Comparison of ENCODE assay signal across 16 mouse cellular contexts in genomic region chr1:181049328-181049842, GRCm38 (mm10). TPM values are rescaled to one million over a fixed set of nuclear protein-coding genes. Genes with fewer than 3 reads are reported as not detected.
DNase-seq lines count a peak whose midpoint lies in the region; ATAC-seq and TF ChIP-seq lines count a peak whose summit lies in the region.
"Had no signal": no experiment of that assay in that cellular context is flagged by ENCODE, and none has a peak within 500 bp of the region (broad histone marks: within the 10 kb centered on the region; RNA-seq: fewer than 3 reads in every experiment).

No protein-coding gene starts in this region.

- no peak overlapping the region for H3K9ac ChIP-seq in kidney, postnatal 0 days (ENCODE audit: low read depth, low read length)
- H3K9ac ChIP-seq: midbrain, embryonic 12.5 days; neural tube, embryonic 12.5 days had no signal

- H3K27ac ChIP-seq in kidney, postnatal 0 days: no peak overlapping the region
- H3K27ac ChIP-seq: midbrain, embryonic 12.5 days; neural tube, embryonic 12.5 days had no signal

- H3K4me3 ChIP-seq in kidney, postnatal 0 days (replicated peaks; ENCODE audit: low read depth, low read length): no peak overlapping the region
- H3K4me3 ChIP-seq: midbrain, embryonic 12.5 days; neural tube, embryonic 12.5 days had no signal

- no peaks in the 10 kb centered on the region for H3K4me1 ChIP-seq in kidney, postnatal 0 days (replicated peaks; ENCODE audit: insufficient read depth, low read length)
- H3K4me1 ChIP-seq: midbrain, embryonic 12.5 days; neural tube, embryonic 12.5 days had no signal

- H3K4me2 ChIP-seq in kidney, postnatal 0 days (ENCODE audit: low read length): no peak overlapping the region
- H3K4me2 ChIP-seq: midbrain, embryonic 12.5 days; neural tube, embryonic 12.5 days had no signal

- ATAC-seq in kidney, postnatal 0 days (replicated peaks; ENCODE audit: low FRiP score, low read depth): no peak

- H3K36me3 ChIP-seq in kidney, postnatal 0 days (ENCODE audit: insufficient read depth, low read length): no peaks in the 10 kb centered on the region
- H3K36me3 ChIP-seq: G1E; midbrain, embryonic 12.5 days; neural tube, embryonic 12.5 days had no signal

- no peaks in the 10 kb centered on the region for H3K9me3 ChIP-seq in kidney, postnatal 0 days (replicated peaks; ENCODE audit: low read length)
- H3K9me3 ChIP-seq: G1E; midbrain, embryonic 12.5 days; neural tube, embryonic 12.5 days had no signal

- H3K27me3 ChIP-seq in kidney, postnatal 0 days (ENCODE audit: insufficient read depth, low read length): no peaks in the 10 kb centered on the region
- H3K27me3 ChIP-seq: midbrain, embryonic 12.5 days; neural tube, embryonic 12.5 days had no signal

- TF ChIP-seq CTCF in kidney, postnatal 0 days (IDR thresholded peaks at IDR 0.05; ENCODE audit: low read depth): peak; percentile 55

- no peak for DNase-seq in kidney, postnatal 0 days (ENCODE audit: low spot score)
- DNase-seq in kidney, postnatal 10 days: no peak
- DNase-seq in thymus, postnatal 0 days (ENCODE audit: low spot score): peak; percentile 24
- DNase-seq in thymus, postnatal 25 days: no peak
- DNase-seq in adipocyte (ENCODE audit: low spot score): peak; percentile 18
- DNase-seq in cerebellum, adult 11 months: no peak
- no peak for DNase-seq in gastrocnemius, adult 8-10 months (ENCODE audit: low spot score in 2 of 2)
- DNase-seq: cerebellum, postnatal 36 days; heart, postnatal 14 days; kidney, adult 11 months; left cerebral cortex, postnatal 4 days had no signal

RNA-seq across cellular contexts. Expression of gene 9130409I23Rik, which starts 1.7 kb away (rescaled TPM):
- 0.08 TPM in 1 of 2 replicates, not detected in the other for polyA plus RNA-seq in kidney, postnatal 0 days (2015; fragmentation: Nextera tagmentation; extraction: Ambion mirVana)
- 0.25 and 0.32 TPM in 2 replicates for polyA plus RNA-seq in thymus, postnatal 0 days (2015; fragmentation: Nextera tagmentation; extraction: Ambion mirVana)
- not detected for total RNA-seq in gastrocnemius, adult 8-10 months (2022)
- total RNA-seq: adrenal gland, adult 18-20 months; heart, postnatal 14 days; layer of hippocampus, postnatal 10 days; left cerebral cortex, postnatal 4 days had no signal
- polyA plus RNA-seq: G1E; midbrain, embryonic 12.5 days; neural tube, embryonic 12.5 days had no signal

RNA-seq across cellular contexts. Expression of gene Ephx1, which starts 28.7 kb away (rescaled TPM):
- 19.1 and 20.2 TPM in 2 replicates for polyA plus RNA-seq in kidney, postnatal 0 days (2015; fragmentation: Nextera tagmentation; extraction: Ambion mirVana)
- polyA plus RNA-seq in thymus, postnatal 0 days (2015; fragmentation: Nextera tagmentation; extraction: Ambion mirVana): 12.7 and 15.2 TPM in 2 replicates
- 10 to 100 TPM; 14.5 to 20.7 (median 16.2) TPM for total RNA-seq in gastrocnemius, adult 8-10 months (2022)
- total RNA-seq: G1E had no signal
- polyA plus RNA-seq: G1E had no signal

Comparison
In these comparisons a context has a peak if more than half of its experiments do, and no peak if none do; other contexts are left out.
1. DNase-seq: peak in thymus, postnatal 0 days (single experiment) and adipocyte (single experiment); none in kidney, postnatal 0 days (single experiment), kidney, postnatal 10 days (single experiment), thymus, postnatal 25 days (single experiment), cerebellum, adult 11 months (single experiment) and gastrocnemius, adult 8-10 months (0 of 2).